Mouse (Mus musculus): Measurements from ENCODE around the gene Ppp3r2. TPM values are rescaled to one million over a fixed set of nuclear protein-coding genes. Genes with fewer than 3 reads are reported as not detected.

Gene Ppp3r2
- 0.07 TPM in 1 of 2 replicates, not detected in the other for polyA plus RNA-seq (2014; fragmentation: Nextera tagmentation; extraction: Ambion mirVana)

- Histone ChIP-seq H3K4me3 (ENCODE audit: control insufficient read depth in 1 of 2, insufficient read depth in 1 of 2, low read depth in 1 of 2, low read length in 2 of 2) (no peak within 1 kb of the TSS), H3K9ac (ENCODE audit: low read length) (no peak within 1 kb of the TSS), H3K36me3 (ENCODE audit: control insufficient read depth, insufficient read depth, low read length) (no peaks in the 10 kb centered on the region), H3K4me1 (ENCODE audit: control insufficient read depth in 2 of 2, insufficient read depth in 2 of 2, low read length in 2 of 2) (no peaks in the 10 kb centered on the region), H3K27me3 (ENCODE audit: control insufficient read depth, insufficient read depth, low read length) (no peaks in the 10 kb centered on the region), H3K27ac (replicated peaks in 1 of 2; ENCODE audit: control insufficient read depth in 1 of 2, insufficient read depth in 1 of 2, low read depth in 2 of 2, low read length in 2 of 2) (no peak within 1 kb of the TSS), H3K4me2 (ENCODE audit: low read length) (no peak within 1 kb of the TSS), H3K9me3 (ENCODE audit: control insufficient read depth, low read length) (no peaks in the 10 kb centered on the region)
- ATAC-seq (ENCODE audit: insufficient number of reproducible peaks, insufficient read depth, low FRiP score, low read depth): no peak
- WGBS: 73% methylated on average over 13 of the region's 13 CpGs
Measured at GRCm38 (mm10) chr4:49681812-49682211, at the start of gene Ppp3r2. Gene Ppp3r2, minus strand, starts transcription at chr4:49682024.

- Histone ChIP-seq H3K27ac (replicated peaks in 1 of 2; ENCODE audit: control insufficient read depth in 1 of 2, insufficient read depth in 1 of 2, low read depth in 2 of 2, low read length in 2 of 2) (no peak overlapping the region), H3K4me1 (ENCODE audit: control insufficient read depth in 2 of 2, insufficient read depth in 2 of 2, low read length in 2 of 2) (no peaks in the 10 kb centered on the region), H3K9me3 (ENCODE audit: control insufficient read depth, low read length) (no peaks in the 10 kb centered on the region), H3K4me3 (ENCODE audit: control insufficient read depth in 1 of 2, insufficient read depth in 1 of 2, low read depth in 1 of 2, low read length in 2 of 2) (no peak overlapping the region), H3K36me3 (ENCODE audit: control insufficient read depth, insufficient read depth, low read length) (no peaks in the 10 kb centered on the region), H3K9ac (ENCODE audit: low read length) (no peak overlapping the region), H3K27me3 (ENCODE audit: control insufficient read depth, insufficient read depth, low read length) (no peaks in the 10 kb centered on the region), H3K4me2 (ENCODE audit: low read length) (no peak overlapping the region)
- ATAC-seq (ENCODE audit: insufficient number of reproducible peaks, insufficient read depth, low FRiP score, low read depth): no peak
- 74% methylated on average over 3 of the region's 3 CpGs for WGBS
Measured at GRCm38 (mm10) chr4:49729326-49729725, 47.5 kb upstream of the Ppp3r2 start.

- no peaks in the 10 kb centered on the region for H3K36me3 ChIP-seq (ENCODE audit: control insufficient read depth, insufficient read depth, low read length)
- H3K4me1 ChIP-seq (ENCODE audit: control insufficient read depth in 2 of 2, insufficient read depth in 2 of 2, low read length in 2 of 2): no peaks in the 10 kb centered on the region
- H3K27ac ChIP-seq (replicated peaks in 1 of 2; ENCODE audit: control insufficient read depth in 1 of 2, insufficient read depth in 1 of 2, low read depth in 2 of 2, low read length in 2 of 2): no peak overlapping the region
- no peak for ATAC-seq (ENCODE audit: insufficient number of reproducible peaks, insufficient read depth, low FRiP score, low read depth)
- H3K9me3 ChIP-seq (ENCODE audit: control insufficient read depth, low read length): no peaks in the 10 kb centered on the region
- no peak overlapping the region for H3K4me2 ChIP-seq (ENCODE audit: low read length)
- H3K4me3 ChIP-seq (ENCODE audit: control insufficient read depth in 1 of 2, insufficient read depth in 1 of 2, low read depth in 1 of 2, low read length in 2 of 2): no peak overlapping the region
- no peaks in the 10 kb centered on the region for H3K27me3 ChIP-seq (ENCODE audit: control insufficient read depth, insufficient read depth, low read length)
- H3K9ac ChIP-seq (ENCODE audit: low read length): no peak overlapping the region
- 86% methylated on average over 2 of the region's 2 CpGs for WGBS
Measured at GRCm38 (mm10) chr4:49723908-49724307, 42.1 kb upstream of the Ppp3r2 start.

- H3K27me3 ChIP-seq (ENCODE audit: control insufficient read depth, insufficient read depth, low read length): no peaks in the 10 kb centered on the region
- no peak overlapping the region for H3K4me2 ChIP-seq (ENCODE audit: low read length)
- no peak for ATAC-seq (ENCODE audit: insufficient number of reproducible peaks, insufficient read depth, low FRiP score, low read depth)
- no peak overlapping the region for H3K27ac ChIP-seq (replicated peaks in 1 of 2; ENCODE audit: control insufficient read depth in 1 of 2, insufficient read depth in 1 of 2, low read depth in 2 of 2, low read length in 2 of 2)
- H3K4me1 ChIP-seq (ENCODE audit: control insufficient read depth in 2 of 2, insufficient read depth in 2 of 2, low read length in 2 of 2): no peaks in the 10 kb centered on the region
- WGBS: 73% methylated on average over 12 of the region's 12 CpGs
- no peak overlapping the region for H3K9ac ChIP-seq (ENCODE audit: low read length)
- H3K4me3 ChIP-seq (ENCODE audit: control insufficient read depth in 1 of 2, insufficient read depth in 1 of 2, low read depth in 1 of 2, low read length in 2 of 2): no peak overlapping the region
- H3K9me3 ChIP-seq (ENCODE audit: control insufficient read depth, low read length): no peaks in the 10 kb centered on the region
- no peaks in the 10 kb centered on the region for H3K36me3 ChIP-seq (ENCODE audit: control insufficient read depth, insufficient read depth, low read length)
Measured at GRCm38 (mm10) chr4:49691405-49692194, 9.8 kb upstream of the Ppp3r2 start.

- Histone ChIP-seq H3K9me3 (ENCODE audit: control insufficient read depth, low read length) (no peaks in the 10 kb centered on the region), H3K36me3 (ENCODE audit: control insufficient read depth, insufficient read depth, low read length) (no peaks in the 10 kb centered on the region), H3K4me1 (ENCODE audit: control insufficient read depth in 2 of 2, insufficient read depth in 2 of 2, low read length in 2 of 2) (no peaks in the 10 kb centered on the region), H3K9ac (ENCODE audit: low read length) (no peak overlapping the region), H3K4me2 (ENCODE audit: low read length) (no peak overlapping the region), H3K4me3 (ENCODE audit: control insufficient read depth in 1 of 2, insufficient read depth in 1 of 2, low read depth in 1 of 2, low read length in 2 of 2) (no peak overlapping the region), H3K27ac (replicated peaks in 1 of 2; ENCODE audit: control insufficient read depth in 1 of 2, insufficient read depth in 1 of 2, low read depth in 2 of 2, low read length in 2 of 2) (no peak overlapping the region), H3K27me3 (ENCODE audit: control insufficient read depth, insufficient read depth, low read length) (no peaks in the 10 kb centered on the region)
- no peak for ATAC-seq (ENCODE audit: insufficient number of reproducible peaks, insufficient read depth, low FRiP score, low read depth)
- 22% methylated on average over 9 of the region's 9 CpGs for WGBS
Measured at GRCm38 (mm10) chr4:49688594-49689288, 6.9 kb upstream of the Ppp3r2 start.

- H3K27ac ChIP-seq (replicated peaks in 1 of 2; ENCODE audit: control insufficient read depth in 1 of 2, insufficient read depth in 1 of 2, low read depth in 2 of 2, low read length in 2 of 2): no peak overlapping the region
- no peaks in the 10 kb centered on the region for H3K9me3 ChIP-seq (ENCODE audit: control insufficient read depth, low read length)
- H3K4me2 ChIP-seq (ENCODE audit: low read length): no peak overlapping the region
- H3K4me3 ChIP-seq (ENCODE audit: control insufficient read depth in 1 of 2, insufficient read depth in 1 of 2, low read depth in 1 of 2, low read length in 2 of 2): no peak overlapping the region
- no peaks in the 10 kb centered on the region for H3K4me1 ChIP-seq (ENCODE audit: control insufficient read depth in 2 of 2, insufficient read depth in 2 of 2, low read length in 2 of 2)
- H3K27me3 ChIP-seq (ENCODE audit: control insufficient read depth, insufficient read depth, low read length): no peaks in the 10 kb centered on the region
- no peaks in the 10 kb centered on the region for H3K36me3 ChIP-seq (ENCODE audit: control insufficient read depth, insufficient read depth, low read length)
- no peak overlapping the region for H3K9ac ChIP-seq (ENCODE audit: low read length)
- 84% methylated on average over 11 of the region's 11 CpGs for WGBS
- no peak for ATAC-seq (ENCODE audit: insufficient number of reproducible peaks, insufficient read depth, low FRiP score, low read depth)
Measured at GRCm38 (mm10) chr4:49680171-49680875, 1.5 kb downstream of the Ppp3r2 start.

- Histone ChIP-seq H3K27me3 (ENCODE audit: control insufficient read depth, insufficient read depth, low read length) (no peaks in the 10 kb centered on the region), H3K9ac (ENCODE audit: low read length) (no peak overlapping the region), H3K36me3 (ENCODE audit: control insufficient read depth, insufficient read depth, low read length) (no peaks in the 10 kb centered on the region), H3K4me2 (ENCODE audit: low read length) (no peak overlapping the region), H3K4me1 (ENCODE audit: control insufficient read depth in 2 of 2, insufficient read depth in 2 of 2, low read length in 2 of 2) (no peaks in the 10 kb centered on the region), H3K27ac (replicated peaks in 1 of 2; ENCODE audit: control insufficient read depth in 1 of 2, insufficient read depth in 1 of 2, low read depth in 2 of 2, low read length in 2 of 2) (no peak overlapping the region), H3K9me3 (ENCODE audit: control insufficient read depth, low read length) (no peaks in the 10 kb centered on the region), H3K4me3 (ENCODE audit: control insufficient read depth in 1 of 2, insufficient read depth in 1 of 2, low read depth in 1 of 2, low read length in 2 of 2) (no peak overlapping the region)
- 78% methylated on average over 7 of the region's 7 CpGs for WGBS
- ATAC-seq (ENCODE audit: insufficient number of reproducible peaks, insufficient read depth, low FRiP score, low read depth): no peak
Measured at GRCm38 (mm10) chr4:49676790-49677189, 5.0 kb downstream of the Ppp3r2 start.
